Mouse (Mus musculus): ENCODE data around the gene Cux2. TPM values are rescaled to one million over a fixed set of nuclear protein-coding genes. Genes with fewer than 3 reads are reported as not detected.

Gene Cux2
- total RNA-seq, 2 experiments from 2014 or later: 30.8 to 31.3 TPM

GRCm38 (mm10) chr5:121967520-121967919, 82.4 kb downstream of the Cux2 start:
- DNase-seq (ENCODE audit: low spot score in 2 of 2): no peak

GRCm38 (mm10) chr5:121966940-121967339, 83.0 kb downstream of the Cux2 start:
- DNase-seq (ENCODE audit: low spot score in 2 of 2): no peak

GRCm38 (mm10) chr5:121962974-121963373, 86.9 kb downstream of the Cux2 start:
- DNase-seq (ENCODE audit: low spot score in 2 of 2): no peak

GRCm38 (mm10) chr5:121962359-121962758, 87.5 kb downstream of the Cux2 start:
- DNase-seq (ENCODE audit: low spot score in 2 of 2): no peak

- no peak for DNase-seq (ENCODE audit: low spot score in 2 of 2)
Observed at GRCm38 (mm10) chr5:121961256-121961655, 88.6 kb downstream of the Cux2 start.

GRCm38 (mm10) chr5:121959688-121960087, 90.2 kb downstream of the Cux2 start:
- no peak for DNase-seq (ENCODE audit: low spot score in 2 of 2)

- no peak for DNase-seq (ENCODE audit: low spot score in 2 of 2)
Observed at GRCm38 (mm10) chr5:121958551-121958950, 91.4 kb downstream of the Cux2 start.

- no peak for DNase-seq (ENCODE audit: low spot score in 2 of 2)
Observed at GRCm38 (mm10) chr5:121955806-121956205, 94.1 kb downstream of the Cux2 start.

GRCm38 (mm10) chr5:121950175-121950574, 99.7 kb downstream of the Cux2 start:
- DNase-seq (ENCODE audit: low spot score in 2 of 2): no peak

GRCm38 (mm10) chr5:121949050-121949443, 100.9 kb downstream of the Cux2 start:
- no peak for DNase-seq (ENCODE audit: low spot score in 2 of 2)

GRCm38 (mm10) chr5:121948302-121949049, 101.4 kb downstream of the Cux2 start:
- DNase-seq (ENCODE audit: low spot score in 2 of 2): peak in 1 of 2 experiments; percentile 21

- DNase-seq (ENCODE audit: low spot score in 2 of 2): no peak
Observed at GRCm38 (mm10) chr5:121946657-121947245, 103.2 kb downstream of the Cux2 start.

- peak in 1 of 2 experiments; percentile 32 for DNase-seq (ENCODE audit: low spot score in 2 of 2)
Observed at GRCm38 (mm10) chr5:121945819-121946218, 104.1 kb downstream of the Cux2 start.

GRCm38 (mm10) chr5:121944021-121944790, 105.7 kb downstream of the Cux2 start:
- DNase-seq (ENCODE audit: low spot score in 2 of 2): no peak

GRCm38 (mm10) chr5:121943472-121943871, 106.4 kb downstream of the Cux2 start:
- DNase-seq (ENCODE audit: low spot score in 2 of 2): no peak

- peak in 1 of 2 experiments; percentile 34 for DNase-seq (ENCODE audit: low spot score in 2 of 2)
Observed at GRCm38 (mm10) chr5:121938065-121938849, 111.6 kb downstream of the Cux2 start.

GRCm38 (mm10) chr5:121930261-121930660, 119.6 kb downstream of the Cux2 start:
- DNase-seq (ENCODE audit: low spot score in 2 of 2): no peak

- no peak for DNase-seq (ENCODE audit: low spot score in 2 of 2)
Observed at GRCm38 (mm10) chr5:121928362-121929000, 121.4 kb downstream of the Cux2 start.

- DNase-seq (ENCODE audit: low spot score in 2 of 2): no peak
Observed at GRCm38 (mm10) chr5:121926543-121926814, 123.4 kb downstream of the Cux2 start.

GRCm38 (mm10) chr5:121925751-121926542, 124.0 kb downstream of the Cux2 start:
- no peak for DNase-seq (ENCODE audit: low spot score in 2 of 2)
